Mouse (Mus musculus): Measurements from ENCODE around the gene Foxj3. TPM values are rescaled to one million over a fixed set of nuclear protein-coding genes. Genes with fewer than 3 reads are reported as not detected.
A peak's percentile ranks its signal among the peaks of the same experiment; 100 is the strongest.

Foxj3 gene
- total and polyA plus RNA-seq, 2 experiments from 2014 or later = 19.1 to 32.4 TPM

DNA sequence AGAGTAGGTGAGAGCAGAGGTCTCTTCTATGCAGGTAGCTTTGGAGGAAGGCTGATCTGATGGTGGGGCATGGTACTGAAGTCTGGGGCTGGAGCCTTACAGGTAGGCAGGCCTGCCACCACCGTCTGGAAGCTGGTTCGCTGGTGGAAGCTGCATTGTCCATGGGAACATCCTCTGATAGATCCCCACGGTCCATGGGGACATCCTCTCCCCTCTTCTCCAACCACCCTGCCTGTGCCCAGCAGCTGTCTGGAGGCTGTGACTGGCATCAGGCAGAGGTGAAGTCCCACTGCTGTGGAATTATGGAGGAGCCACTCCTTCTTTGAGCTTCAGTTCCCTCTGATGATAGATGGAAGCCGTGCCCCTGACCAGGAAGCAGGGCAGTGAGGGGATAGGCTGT lies 131.8 kb downstream of the Foxj3 start:
- H3K4me3 ChIP-seq (ENCODE audit: low read length) = no peak overlapping the region
- no peaks in the 10 kb centered on the region for H3K27me3 ChIP-seq (ENCODE audit: insufficient read depth, low read length)
- WGBS = 75% methylated on average over 4 of the region's 4 CpGs
- ATAC-seq = no peak
- peaks cover 11% of the 10 kb centered on the region; the same call in 1 of the 2 replicates for H3K4me1 ChIP-seq (ENCODE audit: insufficient read depth, low read length)
- H3K9ac ChIP-seq (replicated peaks; ENCODE audit: low read length) = no peak overlapping the region
- no peak for TF ChIP-seq CTCF (IDR thresholded peaks at IDR 0.05; ENCODE audit: low read depth)
- H3K27ac ChIP-seq = no peak overlapping the region
- DNase-seq (ENCODE audit: low spot score) = no peak
- no peaks in the 10 kb centered on the region for H3K36me3 ChIP-seq (ENCODE audit: insufficient read depth, low read length)
- no peak overlapping the region for H3K4me2 ChIP-seq (ENCODE audit: low read depth, low read length)
- H3K9me3 ChIP-seq (ENCODE audit: low read length) = no peaks in the 10 kb centered on the region

DNA sequence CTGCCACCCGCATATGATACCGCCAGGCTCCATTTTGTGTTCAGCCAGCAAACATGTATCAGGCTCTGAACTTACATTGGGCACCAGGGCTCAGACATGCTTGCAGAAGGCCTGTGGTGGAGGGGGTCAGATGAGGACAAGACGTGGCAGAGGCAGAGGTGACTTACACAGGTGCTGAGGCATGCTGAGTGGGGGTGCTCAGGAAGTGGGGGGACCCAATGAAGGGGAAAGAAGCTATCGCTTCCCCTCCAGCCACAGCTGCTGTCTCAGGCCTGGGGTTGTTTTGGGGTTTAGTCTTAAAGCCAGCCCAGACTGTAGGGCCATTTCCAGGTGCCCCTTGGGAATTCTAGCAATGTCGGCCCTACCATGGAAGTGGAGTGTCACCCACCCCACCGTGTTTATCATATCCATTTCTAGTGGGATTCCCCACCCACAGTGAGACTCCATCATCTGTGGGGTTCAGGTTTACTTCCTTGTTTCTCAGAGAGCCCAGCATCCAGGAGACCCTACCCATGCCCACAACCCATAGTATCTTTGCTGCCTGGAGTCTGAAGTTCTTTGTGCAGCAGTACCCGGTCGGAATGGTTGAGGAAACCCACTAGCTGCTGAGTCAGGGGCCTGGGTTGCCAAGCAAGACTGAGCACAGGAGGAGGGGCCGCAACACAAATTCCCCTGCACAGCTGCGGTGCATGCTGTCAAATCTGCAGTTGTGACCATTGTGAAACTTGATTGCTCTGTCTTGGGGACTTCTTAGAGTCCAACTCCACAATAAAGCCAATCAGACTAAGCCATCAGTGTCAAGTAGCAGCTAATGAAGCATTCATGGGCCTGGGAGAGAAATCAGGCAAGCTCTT lies 132.8 kb downstream of the Foxj3 start:
- no peaks in the 10 kb centered on the region for H3K27me3 ChIP-seq (ENCODE audit: insufficient read depth, low read length)
- no peak overlapping the region for H3K4me2 ChIP-seq (ENCODE audit: low read depth, low read length)
- H3K9ac ChIP-seq (replicated peaks; ENCODE audit: low read length) = no peak overlapping the region
- H3K36me3 ChIP-seq (ENCODE audit: insufficient read depth, low read length) = no peaks in the 10 kb centered on the region
- no peak overlapping the region for H3K4me3 ChIP-seq (ENCODE audit: low read length)
- ATAC-seq (no peak), DNase-seq (ENCODE audit: low spot score) (peak; percentile 18)
- H3K9me3 ChIP-seq (ENCODE audit: low read length) = no peaks in the 10 kb centered on the region
- H3K4me1 ChIP-seq (ENCODE audit: insufficient read depth, low read length) = peaks cover 11% of the 10 kb centered on the region; the same call in 1 of the 2 replicates
- TF ChIP-seq CTCF (IDR thresholded peaks at IDR 0.05; ENCODE audit: low read depth) = no peak
- WGBS = 62% methylated on average over 10 of the region's 10 CpGs
- H3K27ac ChIP-seq = no peak overlapping the region

DNA sequence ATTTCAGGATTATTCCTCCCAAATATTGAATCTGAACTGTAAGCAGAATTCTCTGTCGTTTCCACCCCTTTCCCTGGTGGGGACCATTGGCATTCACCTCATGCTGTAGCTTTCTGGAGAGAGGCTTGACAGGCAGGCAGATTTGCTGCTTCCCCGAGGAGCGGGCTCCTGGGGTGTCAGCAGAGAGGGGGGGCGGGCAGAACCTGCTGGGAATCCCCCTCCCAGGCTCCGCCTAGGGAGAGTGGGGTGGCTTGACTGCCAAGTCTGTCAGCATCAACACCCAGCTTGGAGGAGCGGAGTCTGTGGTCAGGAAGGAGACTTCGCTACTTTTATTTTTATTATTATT lies 133.4 kb downstream of the Foxj3 start:
- WGBS = 27% methylated on average over 7 of the region's 7 CpGs
- Histone ChIP-seq H3K27me3 (ENCODE audit: insufficient read depth, low read length) (no peaks in the 10 kb centered on the region), H3K4me3 (ENCODE audit: low read length) (no peak overlapping the region), H3K9ac (replicated peaks; ENCODE audit: low read length) (no peak overlapping the region), H3K9me3 (ENCODE audit: low read length) (no peaks in the 10 kb centered on the region), H3K4me2 (ENCODE audit: low read depth, low read length) (no peak overlapping the region), H3K36me3 (ENCODE audit: insufficient read depth, low read length) (no peaks in the 10 kb centered on the region), H3K4me1 (ENCODE audit: insufficient read depth, low read length) (peaks cover 11% of the 10 kb centered on the region; the same call in 1 of the 2 replicates), H3K27ac (no peak overlapping the region)
- no peak for TF ChIP-seq CTCF (IDR thresholded peaks at IDR 0.05; ENCODE audit: low read depth)
- no peak for DNase-seq (ENCODE audit: low spot score)
- ATAC-seq = no peak

DNA sequence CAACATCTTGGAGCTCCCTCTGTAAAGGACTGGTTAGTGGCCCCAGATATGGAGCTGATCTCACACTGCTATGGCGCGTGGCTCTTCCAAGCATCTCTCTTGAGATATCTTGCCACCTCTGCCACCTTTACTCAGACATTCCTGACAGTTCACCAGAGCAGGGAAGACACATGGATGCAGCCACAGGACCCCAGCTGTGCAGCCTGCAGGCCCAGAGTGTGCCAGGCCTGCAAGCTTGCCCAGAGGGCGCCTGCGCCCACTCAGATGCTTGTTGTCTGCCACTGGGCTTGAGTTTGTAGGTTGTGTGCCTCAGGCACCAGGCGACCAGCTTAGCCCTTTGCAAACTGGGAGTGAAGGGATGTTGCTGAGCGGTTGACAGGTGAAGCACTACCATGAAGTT lies 133.9 kb downstream of the Foxj3 start:
- peak; percentile 32 for DNase-seq (ENCODE audit: low spot score)
- 76% methylated on average over 6 of the region's 6 CpGs for WGBS
- H3K9ac ChIP-seq (replicated peaks; ENCODE audit: low read length) = no peak overlapping the region
- no peaks in the 10 kb centered on the region for H3K9me3 ChIP-seq (ENCODE audit: low read length)
- H3K36me3 ChIP-seq (ENCODE audit: insufficient read depth, low read length) = no peaks in the 10 kb centered on the region
- no peak overlapping the region for H3K4me3 ChIP-seq (ENCODE audit: low read length)
- H3K4me2 ChIP-seq (ENCODE audit: low read depth, low read length) = no peak overlapping the region
- no peak; the same call in 1 of the 2 replicates for ATAC-seq
- H3K4me1 ChIP-seq (ENCODE audit: insufficient read depth, low read length) = peaks cover 9% of the 10 kb centered on the region; the same call in 1 of the 2 replicates
- no peak overlapping the region for H3K27ac ChIP-seq
- no peak; the same call in 1 of the 2 replicates for TF ChIP-seq CTCF (IDR thresholded peaks at IDR 0.05; ENCODE audit: low read depth)
- H3K27me3 ChIP-seq (ENCODE audit: insufficient read depth, low read length) = no peaks in the 10 kb centered on the region

- Histone ChIP-seq H3K9me3 (ENCODE audit: low read length) (no peaks in the 10 kb centered on the region), H3K9ac (replicated peaks; ENCODE audit: low read length) (no peak overlapping the region), H3K4me2 (ENCODE audit: low read depth, low read length) (no peak overlapping the region), H3K27ac (no peak overlapping the region), H3K27me3 (ENCODE audit: insufficient read depth, low read length) (no peaks in the 10 kb centered on the region), H3K4me1 (ENCODE audit: insufficient read depth, low read length) (peaks cover 6% of the 10 kb centered on the region; the same call in 1 of the 2 replicates), H3K36me3 (ENCODE audit: insufficient read depth, low read length) (no peaks in the 10 kb centered on the region), H3K4me3 (ENCODE audit: low read length) (no peak overlapping the region)
- DNase-seq (ENCODE audit: low spot score) (no peak), ATAC-seq (no peak)
- TF ChIP-seq CTCF (IDR thresholded peaks at IDR 0.05; ENCODE audit: low read depth) = no peak
- WGBS = 93% methylated on average over 9 of the region's 9 CpGs
These were observed 134.4 kb downstream of the Foxj3 start for GRCm38 (mm10) chr4:119671164-119671563.

GRCm38 (mm10) chr4:119672685-119673084 lies 135.9 kb downstream of the Foxj3 start:
- no peak for ATAC-seq
- 35% methylated on average over 5 of the region's 5 CpGs for WGBS

More at GRCm38 (mm10) chr4:119672685-119673084, 135.9 kb downstream of the Foxj3 start:
- Histone ChIP-seq H3K27me3 (ENCODE audit: insufficient read depth, low read length) (no peaks in the 10 kb centered on the region), H3K36me3 (ENCODE audit: insufficient read depth, low read length) (no peaks in the 10 kb centered on the region), H3K27ac (no peak overlapping the region), H3K9me3 (ENCODE audit: low read length) (no peaks in the 10 kb centered on the region), H3K4me1 (ENCODE audit: insufficient read depth, low read length) (peaks cover 6% of the 10 kb centered on the region; the same call in 1 of the 2 replicates), H3K4me2 (ENCODE audit: low read depth, low read length) (no peak overlapping the region), H3K9ac (replicated peaks; ENCODE audit: low read length) (no peak overlapping the region), H3K4me3 (ENCODE audit: low read length) (no peak overlapping the region)
- peak; percentile 58 for TF ChIP-seq CTCF (IDR thresholded peaks at IDR 0.05; ENCODE audit: low read depth)
- peak; percentile 47 for DNase-seq (ENCODE audit: low spot score)

Other genes with a start within 250 kb of the Foxj3 start
- gene Ybx1, start 242.4 kb upstream of the Foxj3 start, total RNA-seq (2014; rRNA removed) = 376 and 481 TPM in 2 replicates
- gene Ybx1, start 242.4 kb upstream of the Foxj3 start, polyA plus RNA-seq (2015; fragmentation: Nextera tagmentation; extraction: Ambion mirVana) = 922 and 930 TPM in 2 replicates
- gene Ppih, start 216.5 kb upstream of the Foxj3 start, total RNA-seq (2014; rRNA removed) = 27.4 and 29.9 TPM in 2 replicates
- gene Ppih, start 216.5 kb upstream of the Foxj3 start, polyA plus RNA-seq (2015; fragmentation: Nextera tagmentation; extraction: Ambion mirVana) = 50.4 and 55.3 TPM in 2 replicates
- gene Ccdc30, start 121.5 kb upstream of the Foxj3 start, total RNA-seq (2014; rRNA removed) = 10.0 and 13.4 TPM in 2 replicates
- gene Ccdc30, start 121.5 kb upstream of the Foxj3 start, polyA plus RNA-seq (2015; fragmentation: Nextera tagmentation; extraction: Ambion mirVana) = 23.1 and 24.3 TPM in 2 replicates
- gene Ppcs, start 114.6 kb upstream of the Foxj3 start, total RNA-seq (2014; rRNA removed) = 12.1 and 14.1 TPM in 2 replicates
- gene Ppcs, start 114.6 kb upstream of the Foxj3 start, polyA plus RNA-seq (2015; fragmentation: Nextera tagmentation; extraction: Ambion mirVana) = 28.5 and 29.4 TPM in 2 replicates
- 0.11 TPM in 1 of 2 replicates, not detected in the other for gene Zmynd12, start 114.2 kb upstream of the Foxj3 start, total RNA-seq (2014; rRNA removed)
- gene Zmynd12, start 114.2 kb upstream of the Foxj3 start, polyA plus RNA-seq (2015; fragmentation: Nextera tagmentation; extraction: Ambion mirVana) = 0.51 and 1.3 TPM in 2 replicates
- 39.8 and 43.1 TPM in 2 replicates for gene Rimkla, start 44.4 kb upstream of the Foxj3 start, total RNA-seq (2014; rRNA removed)
- 20.9 and 23.1 TPM in 2 replicates for gene Rimkla, start 44.4 kb upstream of the Foxj3 start, polyA plus RNA-seq (2015; fragmentation: Nextera tagmentation; extraction: Ambion mirVana)
- 13.5 and 24.3 TPM in 2 replicates for gene Frg2f1, start 2.5 kb downstream of the Foxj3 start, total RNA-seq (2014; rRNA removed)
- gene Frg2f1, start 2.5 kb downstream of the Foxj3 start, polyA plus RNA-seq (2015; fragmentation: Nextera tagmentation; extraction: Ambion mirVana) = 11.2 and 11.8 TPM in 2 replicates
- gene Guca2a, start 100.7 kb downstream of the Foxj3 start, total RNA-seq (2014; rRNA removed) = not detected in 2 replicates
- not detected in 2 replicates for gene Guca2a, start 100.7 kb downstream of the Foxj3 start, polyA plus RNA-seq (2015; fragmentation: Nextera tagmentation; extraction: Ambion mirVana)
- not detected in 2 replicates for gene Guca2b, start 122.0 kb downstream of the Foxj3 start, total RNA-seq (2014; rRNA removed)
- gene Guca2b, start 122.0 kb downstream of the Foxj3 start, polyA plus RNA-seq (2015; fragmentation: Nextera tagmentation; extraction: Ambion mirVana) = not detected in 2 replicates
- gene Hivep3, start 196.8 kb downstream of the Foxj3 start, total RNA-seq (2014; rRNA removed) = 11.0 and 27.1 TPM in 2 replicates
- 14.0 and 15.1 TPM in 2 replicates for gene Hivep3, start 196.8 kb downstream of the Foxj3 start, polyA plus RNA-seq (2015; fragmentation: Nextera tagmentation; extraction: Ambion mirVana)